Mouse (Mus musculus): Measurements from ENCODE around the gene Hpse2. TPM values are rescaled to one million over a fixed set of nuclear protein-coding genes. Genes with fewer than 3 reads are reported as not detected.

Hpse2 gene
- total RNA-seq (2015; ENCODE audit: low replicate concordance) (not detected in 2 replicates), total RNA-seq (2017; ENCODE audit: low replicate concordance) (not detected in 2 replicates)

DNA sequence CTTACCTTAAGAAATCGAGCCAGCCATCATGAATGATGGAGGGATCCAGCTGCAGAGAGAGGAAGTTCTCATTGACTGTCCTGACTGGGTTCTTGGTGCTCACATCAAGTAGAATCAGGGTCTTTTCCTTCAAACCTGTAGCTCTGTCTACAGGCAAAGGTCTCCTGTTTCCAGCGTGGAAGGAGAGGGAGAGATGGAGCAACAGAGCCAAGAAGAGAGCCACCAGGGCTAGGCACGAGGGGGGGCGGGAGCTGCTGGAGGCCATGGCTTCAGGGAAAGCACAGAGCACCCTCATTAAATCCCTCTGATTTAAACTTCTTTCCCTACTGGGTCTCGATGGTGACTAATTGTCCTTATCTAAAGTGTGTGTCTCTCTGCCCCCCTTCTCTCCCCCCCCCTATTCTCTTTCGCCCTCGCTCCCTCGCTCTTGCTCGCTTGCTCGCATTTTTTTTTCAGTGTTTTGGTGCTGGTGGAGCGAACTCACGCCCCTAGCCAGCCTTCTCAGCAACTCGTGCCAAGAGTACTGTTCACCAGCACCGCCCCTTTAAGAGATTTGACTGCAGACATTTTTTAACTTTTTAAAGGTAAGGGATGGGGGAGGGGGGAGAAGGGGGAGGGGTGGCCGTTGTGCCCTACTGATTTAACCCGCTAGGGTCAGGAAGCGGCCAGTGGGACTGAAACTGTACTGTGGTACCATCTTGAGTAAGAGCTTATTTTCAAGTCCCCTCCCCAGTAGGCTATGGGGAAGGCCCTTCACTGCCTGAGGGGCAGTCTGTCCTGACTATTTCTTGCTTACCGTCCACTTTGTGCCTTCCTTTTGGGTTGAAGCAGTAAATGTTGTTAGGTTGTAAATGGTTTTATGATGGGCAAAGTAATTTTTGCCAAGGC, at the start of gene Hpse2:
Hpse2 (minus strand) TSS at position 339 of the 888 bp plus-strand sequence.
- ATAC-seq (replicated peaks; ENCODE audit: low FRiP score, poor library complexity, severe bottlenecking) = no peak

DNA sequence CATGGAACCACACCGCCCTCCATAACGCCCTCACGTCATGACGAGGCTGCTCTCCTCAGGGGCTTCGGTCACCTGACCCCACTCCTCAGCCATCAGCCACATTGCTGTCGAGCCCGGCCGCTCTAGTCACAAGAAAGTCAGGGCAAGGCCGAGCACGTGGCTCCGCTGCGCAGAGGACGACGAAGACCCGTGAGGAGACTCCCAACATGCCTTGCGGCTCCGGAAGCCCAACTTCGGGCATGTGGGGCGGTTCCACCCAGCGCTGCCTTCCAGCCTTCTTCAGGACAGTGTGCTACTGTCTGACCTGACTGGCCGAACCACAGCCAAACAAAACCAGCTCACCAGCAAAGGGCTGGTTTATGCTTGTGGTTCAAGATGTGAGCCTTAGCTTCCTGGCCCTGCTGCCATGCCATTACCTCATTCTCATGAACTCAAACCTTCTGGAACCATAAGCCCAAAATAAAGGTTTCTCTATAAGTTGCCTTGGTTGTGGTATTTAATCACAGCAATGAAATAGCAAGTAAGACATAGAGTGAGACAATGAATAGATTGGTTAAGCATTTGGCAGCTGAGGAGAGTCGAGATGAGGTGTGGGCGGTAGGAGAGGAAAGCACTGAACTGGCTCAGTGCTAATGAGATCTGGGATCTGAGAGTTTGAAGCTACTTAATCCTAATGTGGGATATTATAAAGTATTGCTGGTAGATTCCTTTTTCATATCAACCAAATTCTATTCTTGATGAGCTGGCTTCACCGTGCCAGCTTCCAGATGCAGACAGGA, 39.5 kb upstream of the Hpse2 start:
- ATAC-seq (replicated peaks; ENCODE audit: low FRiP score, poor library complexity, severe bottlenecking) = no peak

DNA sequence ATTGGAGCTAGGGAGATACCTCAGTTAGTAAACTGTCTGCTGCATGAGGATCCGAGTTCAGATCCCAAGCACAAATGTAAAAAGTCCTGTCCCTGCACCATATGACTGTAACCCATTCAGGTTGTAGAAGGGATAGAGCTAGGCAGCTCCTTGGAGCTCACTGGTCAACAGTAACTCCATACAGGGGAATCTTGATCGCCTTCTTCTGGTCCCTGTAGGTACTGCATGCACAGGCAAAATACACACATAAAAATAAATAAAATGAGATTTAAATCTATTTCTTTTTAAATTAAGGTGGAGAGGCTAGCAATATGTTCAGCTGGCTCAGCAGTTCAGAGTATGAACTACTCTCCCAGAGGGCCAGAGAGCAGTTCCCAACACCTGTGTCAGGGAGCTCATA, 35.9 kb upstream of the Hpse2 start:
- ATAC-seq (replicated peaks; ENCODE audit: low FRiP score, poor library complexity, severe bottlenecking) = no peak

DNA sequence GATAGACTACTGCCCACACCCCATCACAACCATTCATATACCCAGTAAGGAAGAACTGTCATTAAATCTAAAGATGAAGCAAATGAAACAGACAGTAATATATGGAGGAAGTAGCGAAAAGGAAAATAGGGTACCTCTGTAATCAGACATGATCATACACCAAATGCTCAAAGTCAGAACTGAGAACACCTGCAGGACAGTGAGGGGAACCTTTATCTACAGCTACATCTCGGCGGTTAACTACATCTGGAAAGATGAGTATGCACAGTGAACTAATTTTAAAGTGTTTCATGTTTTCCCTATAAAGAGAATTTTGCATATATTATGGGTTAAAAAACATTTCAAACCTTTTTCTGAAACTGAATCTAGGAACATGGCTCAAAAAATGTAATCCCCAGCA, 32.4 kb upstream of the Hpse2 start:
- no peak for ATAC-seq (replicated peaks; ENCODE audit: low FRiP score, poor library complexity, severe bottlenecking)

DNA sequence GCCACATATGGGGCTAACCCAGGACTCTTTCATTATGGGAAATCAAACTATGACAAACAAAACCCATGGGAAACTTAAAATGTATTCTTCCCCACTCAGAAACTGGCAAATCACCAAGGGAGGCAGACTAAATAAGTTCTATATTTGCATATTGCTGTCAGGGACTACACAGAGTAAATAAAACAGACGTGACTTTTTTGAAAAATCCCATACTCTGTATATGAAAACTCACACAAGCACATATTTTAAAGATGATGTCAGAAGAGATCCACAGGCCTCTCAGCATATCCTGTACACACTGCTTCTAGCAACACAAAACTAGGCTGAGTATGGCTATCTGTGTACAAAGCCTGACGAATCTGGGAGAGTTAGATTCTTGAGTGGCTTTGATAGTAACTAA, 27.4 kb upstream of the Hpse2 start:
- no peak for ATAC-seq (replicated peaks; ENCODE audit: low FRiP score, poor library complexity, severe bottlenecking)

DNA sequence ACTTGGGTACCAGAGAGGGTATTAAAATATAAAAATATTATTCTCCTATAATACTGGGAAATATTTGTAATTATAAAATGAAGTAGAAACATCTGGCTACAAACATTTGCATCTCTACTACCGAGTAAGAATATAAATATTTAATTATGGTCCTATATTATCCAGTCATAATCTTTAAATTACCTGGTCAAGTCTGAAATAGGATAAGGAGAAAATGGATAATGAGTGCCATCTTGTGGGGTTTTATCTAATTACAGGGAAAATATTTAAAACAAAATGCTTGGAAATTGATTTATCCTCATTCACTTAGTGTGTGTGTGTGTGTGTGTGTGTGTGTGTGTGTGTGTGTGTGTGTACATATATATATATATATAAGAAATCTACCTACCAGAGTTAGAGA, 19.0 kb upstream of the Hpse2 start:
- ATAC-seq (replicated peaks; ENCODE audit: low FRiP score, poor library complexity, severe bottlenecking) = no peak

DNA sequence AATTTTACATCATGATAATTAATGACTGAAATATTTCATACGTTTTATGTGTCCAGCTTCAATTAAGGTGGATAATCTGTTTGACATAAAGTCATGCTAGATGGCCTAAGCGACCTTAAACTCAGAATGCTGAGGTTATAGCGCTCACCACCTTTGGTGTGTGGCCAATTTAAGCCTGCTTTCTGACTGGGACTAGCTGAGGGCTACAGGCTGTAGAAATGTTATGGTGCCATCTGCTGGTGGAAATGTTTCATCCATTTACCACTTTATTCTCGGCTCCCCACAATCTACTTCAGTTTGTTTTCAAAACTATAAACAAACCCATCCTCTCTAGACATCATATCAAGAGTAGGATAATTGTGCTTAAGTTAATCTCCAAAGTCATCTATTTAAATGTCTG, 8.2 kb upstream of the Hpse2 start:
- ATAC-seq (replicated peaks; ENCODE audit: low FRiP score, poor library complexity, severe bottlenecking) = no peak

DNA sequence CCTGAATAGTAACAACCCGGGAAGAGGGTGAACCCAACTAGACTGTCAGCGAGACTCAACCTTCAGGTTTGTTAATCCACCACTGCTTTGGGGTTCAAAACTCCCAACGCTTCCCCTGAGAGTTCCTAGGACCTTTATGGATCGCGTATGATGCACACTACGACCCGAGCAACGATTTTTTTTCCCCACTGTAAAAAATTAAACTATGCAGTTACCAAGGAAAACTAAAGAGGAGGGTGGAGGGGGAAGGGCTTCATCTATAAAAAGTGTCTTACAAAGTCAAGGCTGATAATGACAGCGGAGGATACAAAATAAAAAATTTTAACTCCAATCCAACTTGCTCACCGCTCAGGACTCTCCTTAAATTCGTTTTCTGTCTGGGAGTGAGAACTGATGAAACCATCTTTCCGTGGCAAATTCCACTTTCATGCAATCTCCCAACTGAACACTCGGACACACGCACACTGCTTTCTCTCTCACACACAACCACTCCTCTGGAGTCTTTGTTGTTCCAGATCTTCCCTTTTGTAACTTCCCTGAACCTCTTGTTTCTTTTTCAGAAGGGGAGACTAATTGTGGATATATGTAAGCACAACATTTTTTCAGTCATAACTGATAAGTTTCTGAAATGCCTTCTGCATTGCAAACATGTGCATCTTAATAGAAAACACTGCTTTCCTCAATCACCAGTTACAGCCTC, 934 bp downstream of the Hpse2 start:
- no peak for ATAC-seq (replicated peaks; ENCODE audit: low FRiP score, poor library complexity, severe bottlenecking)

DNA sequence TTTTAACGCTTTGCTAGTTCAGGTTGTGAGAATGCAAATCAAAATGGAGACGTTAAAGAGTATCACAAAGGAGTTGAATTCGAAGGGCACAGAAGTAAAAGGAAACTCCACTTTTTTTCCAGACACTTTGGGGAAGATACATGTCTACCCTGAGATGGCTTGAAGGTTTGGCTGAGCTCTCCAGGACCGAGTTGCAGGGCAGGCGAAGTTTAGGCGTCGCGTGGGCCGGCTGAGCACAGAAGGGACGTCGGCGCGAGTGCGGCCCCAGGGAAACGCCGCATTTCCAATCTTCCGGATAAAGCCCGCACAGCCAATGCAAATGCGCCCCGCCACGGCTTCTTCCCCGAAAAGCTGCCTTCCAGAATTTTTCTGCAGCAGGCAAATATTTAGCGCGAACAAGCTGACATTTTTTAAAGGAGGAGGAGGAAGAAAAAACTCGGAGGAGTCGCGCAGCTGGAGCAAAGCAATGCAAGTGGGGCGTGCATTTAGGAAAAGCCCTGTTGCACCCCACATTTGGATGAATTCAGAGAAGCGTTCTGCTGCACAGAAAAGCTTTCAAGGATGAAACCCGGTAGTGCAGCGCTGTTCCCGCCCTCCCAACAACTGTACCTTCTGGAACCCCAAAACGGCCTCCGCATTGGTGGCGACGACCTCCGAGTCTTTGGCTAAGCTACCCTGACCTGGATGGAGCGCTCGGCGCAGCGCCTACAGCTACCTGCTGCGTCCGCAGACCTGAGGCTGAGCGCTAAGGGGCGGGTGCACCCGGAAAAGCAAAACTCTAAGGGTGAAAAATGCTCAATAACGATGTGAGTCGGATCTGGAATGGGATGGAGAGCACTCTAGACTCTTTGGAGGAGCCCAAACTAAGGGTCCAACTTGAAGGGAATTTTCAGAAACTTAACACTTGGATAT, 1.9 kb downstream of the Hpse2 start:
- no peak for ATAC-seq (replicated peaks; ENCODE audit: low FRiP score, poor library complexity, severe bottlenecking)

DNA sequence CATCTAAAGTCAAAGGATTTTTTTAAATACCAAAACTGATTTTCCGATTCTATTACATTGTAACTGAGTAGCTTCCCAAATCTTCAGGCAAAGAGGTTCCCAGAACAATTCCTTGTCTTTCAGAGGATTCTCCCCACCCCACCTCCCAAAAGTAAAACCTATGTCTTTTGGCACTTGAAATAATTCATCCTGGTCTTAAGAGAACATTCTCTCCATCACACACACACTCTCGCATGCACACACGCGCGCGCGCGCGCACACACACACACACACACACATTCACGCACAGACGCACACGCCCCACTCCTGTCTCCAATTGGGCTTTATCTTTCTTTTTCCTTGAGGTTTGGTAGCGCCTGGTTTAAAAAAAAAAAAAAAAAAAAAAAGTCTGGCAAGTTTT, 2.7 kb downstream of the Hpse2 start:
- ATAC-seq (replicated peaks; ENCODE audit: low FRiP score, poor library complexity, severe bottlenecking) = no peak

DNA sequence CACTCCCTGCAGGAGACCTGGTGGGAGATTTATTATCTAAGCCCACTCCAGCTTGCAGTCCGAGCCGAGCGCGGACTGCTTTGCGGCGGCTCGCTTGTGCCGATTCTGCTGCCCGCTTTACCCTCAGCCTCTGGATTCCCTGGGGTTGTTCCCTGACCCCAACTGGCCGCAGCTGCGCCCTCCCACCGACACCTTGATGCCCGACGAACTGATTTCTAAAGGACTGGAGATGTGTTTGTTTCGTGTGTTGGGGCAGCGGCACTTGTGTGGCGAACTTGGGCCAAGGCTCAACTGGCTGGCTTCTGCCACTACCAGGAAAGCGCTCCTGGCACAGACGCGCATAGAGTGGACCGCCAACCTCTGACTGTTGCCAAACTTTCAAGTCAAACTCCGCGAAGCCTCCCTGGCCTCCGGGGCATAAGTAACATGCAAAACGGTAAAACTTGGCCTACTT, 3.1 kb downstream of the Hpse2 start:
- ATAC-seq (replicated peaks; ENCODE audit: low FRiP score, poor library complexity, severe bottlenecking) = no peak

DNA sequence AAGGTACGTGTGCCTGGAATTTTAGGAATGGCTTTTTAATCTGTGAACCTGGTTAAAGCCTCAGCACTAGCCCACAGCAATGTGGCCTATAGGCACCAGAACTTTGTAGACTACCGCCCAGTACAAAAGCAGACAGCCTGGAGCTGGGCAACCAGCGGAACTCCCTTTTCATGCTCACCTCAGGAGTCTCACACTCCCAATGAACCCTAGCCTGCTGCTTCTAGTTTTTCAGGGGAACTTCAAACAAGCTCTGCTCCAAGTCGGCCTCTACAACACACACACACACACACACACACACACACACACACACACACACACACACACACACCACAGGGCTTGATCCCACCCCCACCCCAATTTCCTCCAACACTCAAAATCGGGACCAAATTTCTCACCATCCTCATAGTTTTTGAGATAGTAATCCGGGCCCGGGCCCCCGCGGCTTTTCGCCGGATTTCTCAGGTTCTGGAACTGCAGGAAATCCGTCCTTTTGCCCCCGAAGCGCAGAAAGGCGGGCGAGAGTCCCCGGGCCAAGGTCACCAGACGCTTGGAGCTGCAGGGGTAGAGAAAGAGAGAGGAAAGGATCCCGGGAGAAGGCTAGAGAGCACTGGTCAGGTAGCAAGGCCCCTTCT, 3.7 kb downstream of the Hpse2 start:
- ATAC-seq (replicated peaks; ENCODE audit: low FRiP score, poor library complexity, severe bottlenecking) = no peak

DNA sequence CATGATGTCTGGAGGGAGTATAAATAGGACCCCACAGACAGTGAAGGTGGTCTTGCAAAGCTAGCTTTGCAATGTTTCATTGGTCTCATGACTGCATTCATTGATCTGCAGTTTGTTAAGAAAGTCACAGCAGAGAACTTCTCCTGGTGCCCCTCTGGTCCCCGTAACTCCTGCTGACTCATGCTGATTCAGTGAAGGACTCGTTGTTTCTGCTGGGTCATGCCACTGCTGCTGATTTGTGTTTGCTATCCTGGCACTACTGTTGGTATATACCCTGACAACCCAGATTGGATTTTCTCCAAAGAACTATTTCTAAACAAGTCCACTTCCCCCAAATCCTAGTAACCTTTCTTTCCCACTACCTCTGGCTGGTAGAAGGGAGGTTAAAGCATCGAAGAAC, 29.3 kb downstream of the Hpse2 start:
- ATAC-seq (replicated peaks; ENCODE audit: low FRiP score, poor library complexity, severe bottlenecking) = peak; percentile 84

DNA sequence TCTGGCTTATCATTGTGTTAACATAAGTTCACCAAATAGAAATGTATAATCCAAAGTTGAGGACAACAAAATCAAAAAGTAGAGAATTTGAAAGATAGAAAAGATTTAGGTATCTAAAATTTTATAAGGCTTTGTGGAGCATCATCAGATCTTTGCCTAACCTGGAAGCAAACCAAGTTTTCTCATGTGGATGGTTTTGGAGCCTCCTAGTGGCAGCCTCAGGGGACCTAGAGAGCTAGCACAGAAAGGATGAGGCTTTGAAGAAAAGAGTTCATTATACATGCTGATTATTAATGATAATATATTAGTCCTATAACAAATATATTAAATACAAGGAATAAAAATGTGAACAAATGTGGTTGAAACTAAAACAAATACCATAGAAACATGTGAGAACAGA, 77.0 kb downstream of the Hpse2 start:
- no peak for ATAC-seq (replicated peaks; ENCODE audit: low FRiP score, poor library complexity, severe bottlenecking)

DNA sequence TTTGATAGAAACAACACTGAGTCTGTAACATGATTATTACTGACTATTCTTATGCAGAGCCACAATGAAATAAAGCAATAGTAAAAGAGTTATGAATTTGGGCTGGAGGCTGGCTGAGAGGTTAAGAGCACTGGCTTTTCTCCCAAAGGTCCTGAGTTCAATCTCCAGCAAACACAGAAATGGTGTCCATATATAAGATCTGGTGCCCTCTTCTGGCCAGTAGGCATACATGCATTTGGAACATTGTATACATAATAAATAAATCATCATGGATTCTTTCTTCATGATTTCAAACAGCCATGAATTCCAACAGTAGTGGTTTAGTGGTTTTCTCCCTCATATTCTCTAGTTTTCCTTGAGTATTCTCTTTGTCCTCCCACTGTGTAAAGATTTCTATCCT, 81.4 kb downstream of the Hpse2 start:
- no peak for ATAC-seq (replicated peaks; ENCODE audit: low FRiP score, poor library complexity, severe bottlenecking)

DNA sequence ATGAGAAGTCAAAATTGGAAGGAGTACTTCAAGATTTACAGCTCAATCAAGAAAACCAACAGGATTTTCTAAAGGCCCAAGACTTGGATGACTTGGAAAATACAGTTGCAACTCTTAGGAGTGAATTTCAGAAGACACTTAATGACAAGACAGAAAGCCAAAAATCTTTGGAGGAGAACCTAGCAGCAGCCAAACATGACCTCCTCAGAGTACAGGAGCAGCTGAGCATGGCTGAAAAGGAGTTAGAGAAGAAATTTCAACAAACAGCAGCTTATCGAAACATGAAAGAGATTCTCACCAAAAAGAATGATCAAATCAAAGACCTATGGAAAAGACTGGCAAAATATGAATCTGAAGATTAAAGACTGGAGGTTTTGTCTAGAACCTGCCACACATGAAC, 106.8 kb downstream of the Hpse2 start:
- peak; percentile 64 for ATAC-seq (replicated peaks; ENCODE audit: low FRiP score, poor library complexity, severe bottlenecking)

DNA sequence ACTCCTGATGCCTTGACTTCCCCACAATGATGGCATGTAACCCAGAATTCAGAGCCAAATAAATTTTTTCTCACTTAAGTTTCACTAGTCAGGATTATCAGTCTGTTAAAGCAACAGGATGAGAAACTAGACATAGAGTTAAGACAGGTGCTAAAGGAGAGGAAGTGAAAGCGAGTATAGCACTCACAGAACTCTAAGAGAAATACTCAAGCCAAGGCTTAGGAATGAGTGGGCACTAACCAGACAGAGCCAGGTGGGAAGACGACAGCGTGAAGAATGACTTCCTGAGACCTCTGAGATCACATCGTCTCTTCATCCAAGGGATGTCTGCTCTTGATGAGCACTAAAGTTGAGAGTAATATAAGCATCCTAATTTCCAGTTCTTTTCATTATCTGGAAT, 144.2 kb downstream of the Hpse2 start:
- ATAC-seq (replicated peaks; ENCODE audit: low FRiP score, poor library complexity, severe bottlenecking) = no peak

DNA sequence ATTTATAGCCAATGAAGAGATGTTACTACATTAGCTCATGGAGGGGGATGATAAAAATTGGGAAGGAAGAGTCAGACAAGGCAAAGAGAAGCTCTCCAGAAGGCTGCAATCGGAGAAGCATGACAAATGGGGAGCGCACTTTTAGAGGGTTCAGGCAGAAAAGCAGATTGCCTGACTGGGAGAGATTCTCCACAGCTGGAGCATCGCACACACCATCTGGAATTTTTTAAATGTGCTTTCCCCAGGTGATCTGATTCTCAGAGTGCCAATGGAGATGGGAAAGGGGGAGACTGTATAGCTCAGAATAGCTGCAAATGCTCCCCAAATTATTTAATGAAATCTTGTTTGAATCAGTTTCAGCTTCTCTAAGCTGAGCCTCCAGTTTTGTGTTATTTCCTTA, 156.4 kb downstream of the Hpse2 start:
- no peak for ATAC-seq (replicated peaks; ENCODE audit: low FRiP score, poor library complexity, severe bottlenecking)

DNA sequence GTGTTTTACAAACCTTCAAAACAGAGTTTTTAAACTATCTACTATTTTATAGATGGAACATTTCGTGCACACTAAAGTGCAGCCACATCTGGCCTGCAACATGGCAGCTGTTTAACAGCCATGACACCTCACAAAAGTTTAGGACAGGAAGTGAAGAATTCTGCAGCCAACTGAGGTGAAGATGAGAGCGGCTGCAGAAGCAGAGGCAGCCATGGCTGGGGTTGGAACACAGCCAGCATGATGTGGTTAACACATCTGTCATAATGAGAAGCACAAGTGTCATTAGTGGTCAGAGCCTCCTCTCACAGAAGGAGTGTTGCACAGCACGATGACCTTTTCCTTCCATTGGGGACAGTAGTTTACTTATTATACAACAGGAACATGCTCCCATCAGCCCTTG, 194.6 kb downstream of the Hpse2 start:
- no peak for ATAC-seq (replicated peaks; ENCODE audit: low FRiP score, poor library complexity, severe bottlenecking)
